Mouse (Mus musculus) embryo, embryonic 11 days (tissue): ENCODE measurements around the gene Hist2h2bb.
"Not testable (repeated sequence)": the region's sequence is repeated elsewhere in the genome, so short reads cannot be mapped to it uniquely, and the experiment has no call there.

Experiments
- DNase-seq: peaks from one replicate; pipeline ENCODE4 v3.0.0-alpha.2; 2015

Hist2h2bb gene

GRCm38 (mm10) chr3:96240799-96241197 is 28.8 kb upstream of the Hist2h2bb start:
- DNase-seq: peak; percentile 21

- DNase-seq: no peak
Observed at GRCm38 (mm10) chr3:96243921-96244572, 25.5 kb upstream of the Hist2h2bb start.

GRCm38 (mm10) chr3:96245003-96245886 is 24.3 kb upstream of the Hist2h2bb start, which contains the start of gene Hist2h2aa1:
Hist2h2aa1 (plus strand) TSS chr3:96245497.
- peak; percentile 79 for DNase-seq

GRCm38 (mm10) chr3:96246018-96246417 is 23.5 kb upstream of the Hist2h2bb start:
- not testable (repeated sequence) for DNase-seq

- not testable (repeated sequence) for DNase-seq
Observed at GRCm38 (mm10) chr3:96246427-96246856, 23.1 kb upstream of the Hist2h2bb start, which contains the start of gene Hist2h3c1. Hist2h3c1 (plus strand) TSS chr3:96246685.

- peak; percentile 41 for DNase-seq
Observed at GRCm38 (mm10) chr3:96247356-96248140, 22.0 kb upstream of the Hist2h2bb start.

- no peak for DNase-seq
Observed at GRCm38 (mm10) chr3:96248141-96249033, 21.2 kb upstream of the Hist2h2bb start.

- no peak for DNase-seq
Observed at GRCm38 (mm10) chr3:96249034-96249345, 20.6 kb upstream of the Hist2h2bb start.

- DNase-seq: no peak
Observed at GRCm38 (mm10) chr3:96250890-96251289, 18.7 kb upstream of the Hist2h2bb start.

- no peak for DNase-seq
Observed at GRCm38 (mm10) chr3:96251787-96252186, 17.8 kb upstream of the Hist2h2bb start.

GRCm38 (mm10) chr3:96254683-96255355 is 14.7 kb upstream of the Hist2h2bb start:
- peak; percentile 68 for DNase-seq

- no peak for DNase-seq
Observed at GRCm38 (mm10) chr3:96255926-96256593, 13.5 kb upstream of the Hist2h2bb start.

GRCm38 (mm10) chr3:96257190-96257589 is 12.4 kb upstream of the Hist2h2bb start:
- DNase-seq: no peak

- DNase-seq: no peak
Observed at GRCm38 (mm10) chr3:96260220-96260619, 9.3 kb upstream of the Hist2h2bb start.

GRCm38 (mm10) chr3:96261623-96262022 is 7.9 kb upstream of the Hist2h2bb start:
- DNase-seq: no peak

- peak; percentile 90 for DNase-seq
Observed at GRCm38 (mm10) chr3:96262216-96262875, 7.2 kb upstream of the Hist2h2bb start.

GRCm38 (mm10) chr3:96262979-96263550 is 6.5 kb upstream of the Hist2h2bb start, which contains the start of gene Hist2h4:
Hist2h4 (minus strand) TSS chr3:96263311.
- DNase-seq: peak; percentile 95

- peak; percentile 69 for DNase-seq
Observed at GRCm38 (mm10) chr3:96263558-96264403, 5.8 kb upstream of the Hist2h2bb start.

GRCm38 (mm10) chr3:96264404-96264949 is 5.1 kb upstream of the Hist2h2bb start:
- DNase-seq: no peak
